Mouse (Mus musculus) forebrain, embryonic 12.5 days (tissue): ENCODE results near the gene Tmem108. TPM values are rescaled to one million over a fixed set of nuclear protein-coding genes. Genes with fewer than 3 reads are reported as not detected.

ENCODE experiments used
- ATAC-seq: fragments of 200-750 bp; cut with Nextera tagmentation; 2 replicates; pipeline ENCODE4 v1.8.0; 2017; ENCODE audit warnings: moderate TSS enrichment; ENCODE audit not compliant: low FRiP score
- H3K27ac ChIP-seq: fragments of 300-500 bp; sonication (generic); 2 replicates; pipeline ENCODE4 v1.5.1; 2016; ENCODE audit warnings: mild to moderate bottlenecking
- H3K27me3 ChIP-seq: fragments of 300-500 bp; sonication (generic); 2 replicates; pipeline ENCODE4 v1.6.1; 2016; ENCODE audit warnings: mild to moderate bottlenecking
- H3K36me3 ChIP-seq: fragments of 300-500 bp; sonication (generic); replicated peaks from 2 replicates; pipeline ENCODE4 v1.6.1; 2016; ENCODE audit warnings: mild to moderate bottlenecking
- H3K4me1 ChIP-seq: fragments of 300-500 bp; sonication (generic); 2 replicates; pipeline ENCODE4 v1.6.1; 2016
- H3K4me2 ChIP-seq: fragments of 300-500 bp; sonication (generic); 2 replicates; pipeline ENCODE4 v1.6.1; 2016; ENCODE audit warnings: mild to moderate bottlenecking, moderate library complexity
- H3K4me3 ChIP-seq: fragments of 300-500 bp; sonication (generic); replicated peaks from 2 replicates; pipeline ENCODE4 v1.5.1; 2016; ENCODE audit warnings: mild to moderate bottlenecking
- H3K9ac ChIP-seq: fragments of 300-500 bp; sonication (generic); 2 replicates; pipeline ENCODE4 v1.6.1; 2016; ENCODE audit warnings: mild to moderate bottlenecking
- H3K9me3 ChIP-seq: fragments of 300-500 bp; sonication (generic); 2 replicates; pipeline ENCODE4 v1.6.1; 2016
- WGBS: fragments of 180-500 bp; shearing (Covaris S2); methylation state at CpG from one replicate; pipeline ENCODE4 v1.1.7; 2016; 5-methylcytosine and 5-hydroxymethylcytosine counted together
- polyA plus RNA-seq: library from polyadenylated mRNA; unstranded; fragments of >200 nt; fragmentation: Nextera tagmentation; extraction: Ambion mirVana; gene quantifications from 2 replicates; pipeline ENCODE4 v1.2.1, GENCODE M21; 2016

Tmem108 gene
- polyA plus RNA-seq, 1 experiment from 2014 or later, result 34.5 TPM

- Histone ChIP-seq H3K9me3 (no peaks in the 10 kb centered on the region), H3K27me3 (no peaks in the 10 kb centered on the region), H3K4me1 (peaks cover 14% of the 10 kb centered on the region; the same call in 1 of the 2 replicates), H3K9ac (no peak overlapping the region), H3K36me3 (no peaks in the 10 kb centered on the region), H3K27ac (no peak overlapping the region), H3K4me3 (no peak overlapping the region), H3K4me2 (no peak overlapping the region)
- 81% methylated on average over 1 of the region's 1 CpGs for WGBS
- ATAC-seq, result no peak
Observed at GRCm38 (mm10) chr9:103700240-103700639, 61.4 kb downstream of the Tmem108 start.

GRCm38 (mm10) chr9:103696967-103697366 lies 64.7 kb downstream of the Tmem108 start:
- Histone ChIP-seq H3K9ac (no peak overlapping the region), H3K36me3 (no peaks in the 10 kb centered on the region), H3K27me3 (no peaks in the 10 kb centered on the region), H3K4me3 (no peak overlapping the region), H3K27ac (peak overlapping the region; percentile 46; the same call in 1 of the 2 replicates), H3K4me1 (peaks cover 22% of the 10 kb centered on the region), H3K4me2 (no peak overlapping the region), H3K9me3 (no peaks in the 10 kb centered on the region)
- no peak for ATAC-seq
- 61% methylated on average over 6 of the region's 6 CpGs for WGBS

GRCm38 (mm10) chr9:103693826-103694225 lies 67.8 kb downstream of the Tmem108 start:
- Histone ChIP-seq H3K4me2 (no peak overlapping the region), H3K27ac (no peak overlapping the region), H3K4me3 (no peak overlapping the region), H3K27me3 (0 out of 2 replicates have a peak, but pooled peaks cover 4% of the 10 kb centered on the region), H3K4me1 (peaks cover 16% of the 10 kb centered on the region), H3K36me3 (no peaks in the 10 kb centered on the region), H3K9me3 (no peaks in the 10 kb centered on the region), H3K9ac (no peak overlapping the region)
- no peak for ATAC-seq

- no peak overlapping the region for H3K27ac ChIP-seq
- 0 out of 2 replicates have a peak, but pooled peaks cover 4% of the 10 kb centered on the region for H3K27me3 ChIP-seq
- H3K36me3 ChIP-seq, result no peaks in the 10 kb centered on the region
- ATAC-seq, result no peak
- WGBS, result 84% methylated on average over 4 of the region's 4 CpGs
- peaks cover 17% of the 10 kb centered on the region for H3K4me1 ChIP-seq
- H3K9me3 ChIP-seq, result no peaks in the 10 kb centered on the region
- no peak overlapping the region for H3K4me2 ChIP-seq
- no peak overlapping the region for H3K9ac ChIP-seq
- no peak overlapping the region for H3K4me3 ChIP-seq
Observed at GRCm38 (mm10) chr9:103692699-103693098, 68.9 kb downstream of the Tmem108 start.

GRCm38 (mm10) chr9:103691847-103692246 lies 69.8 kb downstream of the Tmem108 start:
- peaks cover 19% of the 10 kb centered on the region for H3K4me1 ChIP-seq
- H3K9me3 ChIP-seq, result no peaks in the 10 kb centered on the region
- H3K27me3 ChIP-seq, result 0 out of 2 replicates have a peak, but pooled peaks cover 4% of the 10 kb centered on the region
- H3K27ac ChIP-seq, result 0 out of 2 replicates have a peak overlapping the region, but pooled peaks have one; percentile 8
- H3K36me3 ChIP-seq, result no peaks in the 10 kb centered on the region
- H3K4me3 ChIP-seq, result no peak overlapping the region
- 88% methylated on average over 9 of the region's 9 CpGs for WGBS
- no peak overlapping the region for H3K4me2 ChIP-seq
- ATAC-seq, result no peak
- no peak overlapping the region for H3K9ac ChIP-seq

- Histone ChIP-seq H3K4me1 (peaks cover 20% of the 10 kb centered on the region), H3K9me3 (no peaks in the 10 kb centered on the region), H3K4me3 (no peak overlapping the region), H3K9ac (no peak overlapping the region), H3K27me3 (0 out of 2 replicates have a peak, but pooled peaks cover 4% of the 10 kb centered on the region), H3K27ac (no peak overlapping the region), H3K36me3 (no peaks in the 10 kb centered on the region), H3K4me2 (no peak overlapping the region)
- 73% methylated on average over 3 of the region's 3 CpGs for WGBS
- no peak for ATAC-seq
Observed at GRCm38 (mm10) chr9:103690446-103690845, 71.2 kb downstream of the Tmem108 start.

GRCm38 (mm10) chr9:103689697-103690096 lies 71.9 kb downstream of the Tmem108 start:
- Histone ChIP-seq H3K36me3 (no peaks in the 10 kb centered on the region), H3K27me3 (0 out of 2 replicates have a peak, but pooled peaks cover 4% of the 10 kb centered on the region), H3K9me3 (no peaks in the 10 kb centered on the region), H3K4me2 (no peak overlapping the region), H3K9ac (no peak overlapping the region), H3K4me3 (no peak overlapping the region), H3K4me1 (peaks cover 20% of the 10 kb centered on the region), H3K27ac (no peak overlapping the region)
- WGBS, result 89% methylated on average over 7 of the region's 7 CpGs
- ATAC-seq, result no peak

- 85% methylated on average over 10 of the region's 10 CpGs for WGBS
- H3K27ac ChIP-seq, result no peak overlapping the region
- 0 out of 2 replicates have a peak, but pooled peaks cover 4% of the 10 kb centered on the region for H3K27me3 ChIP-seq
- no peaks in the 10 kb centered on the region for H3K36me3 ChIP-seq
- no peak overlapping the region for H3K4me3 ChIP-seq
- no peak overlapping the region for H3K9ac ChIP-seq
- no peaks in the 10 kb centered on the region for H3K9me3 ChIP-seq
- no peak overlapping the region for H3K4me2 ChIP-seq
- no peak for ATAC-seq
- peaks cover 20% of the 10 kb centered on the region for H3K4me1 ChIP-seq
Observed at GRCm38 (mm10) chr9:103689006-103689405, 72.6 kb downstream of the Tmem108 start.

DNA sequence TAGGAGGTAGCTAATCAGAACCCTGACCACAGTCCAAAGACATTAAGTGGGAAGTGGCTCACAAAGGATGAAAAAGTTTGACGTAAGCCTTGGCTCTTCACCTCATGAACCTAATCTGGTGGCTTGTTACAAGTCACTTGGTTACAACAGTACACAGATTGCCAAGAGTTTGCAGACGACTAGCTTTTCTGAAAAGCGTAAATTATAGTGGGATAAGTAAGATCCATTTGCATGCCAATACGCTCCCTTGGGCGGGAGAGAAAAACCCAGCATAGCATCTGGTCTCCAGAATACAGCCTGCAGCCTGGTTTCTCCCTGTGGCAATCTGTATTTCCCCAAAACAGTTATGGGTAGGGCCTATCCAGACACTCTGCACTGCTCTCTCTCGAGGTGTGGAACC lies 74.5 kb downstream of the Tmem108 start:
- Histone ChIP-seq H3K9ac (no peak overlapping the region), H3K36me3 (no peaks in the 10 kb centered on the region), H3K4me1 (peaks cover 12% of the 10 kb centered on the region), H3K4me2 (no peak overlapping the region), H3K9me3 (no peaks in the 10 kb centered on the region), H3K4me3 (no peak overlapping the region), H3K27ac (peak overlapping the region; percentile 50; the same call in 1 of the 2 replicates), H3K27me3 (0 out of 2 replicates have a peak, but pooled peaks cover 4% of the 10 kb centered on the region)
- WGBS, result 22% methylated on average over 6 of the region's 6 CpGs
- ATAC-seq, result peak; percentile 55; the same call in 1 of the 2 replicates

DNA sequence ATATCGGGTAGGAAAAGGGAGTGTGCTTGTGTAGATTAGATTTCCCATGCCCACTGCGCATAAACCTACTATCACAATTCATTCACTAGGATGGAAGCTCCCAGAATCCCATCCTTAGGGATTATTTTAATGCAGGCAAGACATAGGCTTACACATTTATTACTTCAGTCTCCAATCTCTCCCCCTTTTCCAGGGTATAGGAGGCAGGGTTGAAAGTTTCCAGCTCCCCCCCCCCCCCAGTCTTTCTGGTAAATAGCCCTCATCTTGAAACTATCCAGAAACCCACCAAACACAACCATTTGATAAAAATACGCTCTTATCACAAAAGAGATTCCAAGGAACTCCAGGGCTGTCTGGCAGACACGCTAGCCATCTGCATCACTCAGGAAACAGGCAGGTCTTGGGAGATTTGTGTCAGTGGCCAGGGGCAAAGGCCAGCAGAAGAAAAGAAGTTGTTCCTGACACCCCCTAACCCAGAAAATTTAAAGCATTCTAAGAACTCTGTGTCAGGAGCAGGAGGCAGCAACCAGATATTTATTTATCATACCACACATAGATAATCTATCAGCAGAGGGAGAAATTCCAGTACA lies 79.8 kb downstream of the Tmem108 start:
- no peaks in the 10 kb centered on the region for H3K9me3 ChIP-seq
- no peak for ATAC-seq
- peaks cover 16% of the 10 kb centered on the region for H3K4me1 ChIP-seq
- no peak overlapping the region for H3K4me2 ChIP-seq
- WGBS, result 80% methylated on average over 4 of the region's 4 CpGs
- no peak overlapping the region for H3K27ac ChIP-seq
- 0 out of 2 replicates have a peak, but pooled peaks cover 3% of the 10 kb centered on the region for H3K27me3 ChIP-seq
- no peak overlapping the region for H3K4me3 ChIP-seq
- no peak overlapping the region for H3K9ac ChIP-seq
- H3K36me3 ChIP-seq, result no peaks in the 10 kb centered on the region

DNA sequence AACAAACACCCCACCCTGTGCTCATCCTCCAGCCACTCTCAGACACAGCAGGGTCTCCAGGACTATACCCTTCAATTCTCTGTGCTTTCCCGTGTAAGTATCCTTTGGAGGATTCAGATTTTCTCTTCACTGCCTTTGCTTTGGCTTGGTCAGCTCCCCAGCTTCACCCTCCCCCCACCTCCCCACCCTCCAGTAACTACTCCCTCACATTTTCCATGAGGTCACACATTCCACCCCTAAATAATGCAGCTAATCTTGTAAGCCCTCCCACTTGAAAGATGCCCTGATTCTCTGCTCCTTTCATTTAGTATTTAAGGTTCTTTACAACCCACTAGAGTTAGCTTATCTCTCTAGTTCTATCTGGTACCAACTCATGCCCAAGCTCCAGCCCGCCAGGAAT lies 82.4 kb downstream of the Tmem108 start:
- 38% methylated on average over 2 of the region's 2 CpGs for WGBS
- no peaks in the 10 kb centered on the region for H3K9me3 ChIP-seq
- no peak overlapping the region for H3K27ac ChIP-seq
- H3K4me2 ChIP-seq, result no peak overlapping the region
- H3K27me3 ChIP-seq, result 0 out of 2 replicates have a peak, but pooled peaks cover 3% of the 10 kb centered on the region
- H3K4me3 ChIP-seq, result no peak overlapping the region
- ATAC-seq, result no peak
- peaks cover 13% of the 10 kb centered on the region; the same call in 1 of the 2 replicates for H3K4me1 ChIP-seq
- no peak overlapping the region for H3K9ac ChIP-seq
- no peaks in the 10 kb centered on the region for H3K36me3 ChIP-seq

GRCm38 (mm10) chr9:103678531-103679060 lies 83.0 kb downstream of the Tmem108 start:
- Histone ChIP-seq H3K4me1 (peaks cover 13% of the 10 kb centered on the region; the same call in 1 of the 2 replicates), H3K4me3 (no peak overlapping the region), H3K36me3 (no peaks in the 10 kb centered on the region), H3K9ac (no peak overlapping the region), H3K9me3 (no peaks in the 10 kb centered on the region), H3K27me3 (0 out of 2 replicates have a peak, but pooled peaks cover 3% of the 10 kb centered on the region), H3K4me2 (no peak overlapping the region), H3K27ac (no peak overlapping the region)
- no peak for ATAC-seq
- WGBS, result 45% methylated on average over 7 of the region's 7 CpGs

DNA sequence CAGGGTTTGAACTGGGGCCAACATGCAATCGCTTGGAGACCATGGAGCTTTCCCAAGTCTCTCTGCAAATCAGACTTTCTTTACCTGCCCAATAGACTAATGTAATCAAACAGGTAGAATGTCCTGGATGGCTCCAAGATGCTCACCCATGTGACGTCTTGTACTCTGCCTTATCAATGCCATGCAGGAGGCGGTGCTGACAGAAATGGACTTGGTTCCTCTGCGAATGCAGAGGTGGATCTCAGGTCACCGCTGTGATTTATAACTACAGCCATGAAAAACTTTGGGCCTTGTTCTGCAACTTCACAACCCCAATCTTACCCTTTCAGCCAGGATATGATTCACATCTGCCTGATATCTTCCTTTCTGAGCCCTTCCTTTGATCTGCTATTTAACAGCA lies 83.8 kb downstream of the Tmem108 start:
- H3K36me3 ChIP-seq, result no peaks in the 10 kb centered on the region
- H3K9me3 ChIP-seq, result no peaks in the 10 kb centered on the region
- 89% methylated on average over 5 of the region's 5 CpGs for WGBS
- H3K4me2 ChIP-seq, result no peak overlapping the region
- H3K9ac ChIP-seq, result no peak overlapping the region
- ATAC-seq, result no peak
- H3K27me3 ChIP-seq, result 0 out of 2 replicates have a peak, but pooled peaks cover 3% of the 10 kb centered on the region
- H3K4me3 ChIP-seq, result no peak overlapping the region
- peaks cover 13% of the 10 kb centered on the region; the same call in 1 of the 2 replicates for H3K4me1 ChIP-seq
- H3K27ac ChIP-seq, result no peak overlapping the region
